ENCODE assay signal across 8 mouse cellular contexts in genomic region chr9:66350788-66351430, GRCm38 (mm10). TPM values are rescaled to one million over a fixed set of nuclear protein-coding genes. Genes with fewer than 3 reads are reported as not detected.
DNase-seq lines count a peak whose midpoint lies in the region; ATAC-seq lines count a peak whose summit lies in the region.

No protein-coding gene starts in this region.

- peak overlapping the region; percentile 75 for H3K4me3 ChIP-seq in neural tube, embryonic 11.5 days (ENCODE audit: low read depth, low read length)
- H3K4me3 ChIP-seq in midbrain, embryonic 12.5 days, result peak overlapping the region; percentile 97

- H3K9ac ChIP-seq in neural tube, embryonic 11.5 days (ENCODE audit: low read length), result peak overlapping the region; percentile 95
- H3K9ac ChIP-seq in midbrain, embryonic 12.5 days (replicated peaks), result peak overlapping the region; percentile 96

- H3K27ac ChIP-seq in neural tube, embryonic 11.5 days (ENCODE audit: low read depth, low read length), result peak overlapping the region; percentile 93
- H3K27ac ChIP-seq in midbrain, embryonic 12.5 days (replicated peaks), result peak overlapping the region; percentile 99

- 1% methylated on average over 32 of the region's 32 CpGs for WGBS in neural tube, embryonic 11.5 days
- under 1% methylated on average over 32 of the region's 32 CpGs for WGBS in midbrain, embryonic 12.5 days

- H3K27me3 ChIP-seq in neural tube, embryonic 11.5 days (ENCODE audit: control insufficient read depth, insufficient read depth, low read length), result no peaks in the 10 kb centered on the region
- H3K27me3 ChIP-seq in midbrain, embryonic 12.5 days, result no peaks in the 10 kb centered on the region

- no peak for DNase-seq in cerebellum, postnatal 4 days (ENCODE audit: low spot score in 2 of 2)
- DNase-seq in neural tube, embryonic 11.5 days (ENCODE audit: low spot score), result no peak
- DNase-seq in neural tube, embryonic 10.5 days (ENCODE audit: extremely low spot score, low spot score), result no peak
- DNase-seq in kidney, adult 9 months, result peak; percentile 16
- no peak for DNase-seq in ovary, postnatal 36 days (ENCODE audit: low spot score)

- peak overlapping the region; percentile 79 for H3K4me2 ChIP-seq in neural tube, embryonic 11.5 days (ENCODE audit: low read depth)
- peak overlapping the region; percentile 85 for H3K4me2 ChIP-seq in midbrain, embryonic 12.5 days (replicated peaks)

- no peaks in the 10 kb centered on the region for H3K36me3 ChIP-seq in neural tube, embryonic 11.5 days (ENCODE audit: control insufficient read depth, insufficient read depth, low read length)
- H3K36me3 ChIP-seq in midbrain, embryonic 12.5 days, result no peaks in the 10 kb centered on the region

- 0 out of 2 replicates have a peak, but pooled peaks have one; percentile 43 for ATAC-seq in cerebellum, adult (ENCODE audit: insufficient number of reproducible peaks, low FRiP score, low TSS enrichment)
- peak; percentile 75; the same call in 1 of the 2 replicates for ATAC-seq in neural tube, embryonic 11.5 days (ENCODE audit: insufficient read depth, low FRiP score, low TSS enrichment)
- peak; percentile 16; the same call in 1 of the 2 replicates for ATAC-seq in erythroid progenitor cell, adult 5-6 weeks (replicated peaks; ENCODE audit: low FRiP score, poor library complexity, severe bottlenecking)
- ATAC-seq in midbrain, embryonic 12.5 days (ENCODE audit: low FRiP score, low read depth), result peak; percentile 21

- 0 out of 2 replicates have a peak, but pooled peaks cover 8% of the 10 kb centered on the region for H3K4me1 ChIP-seq in neural tube, embryonic 11.5 days (ENCODE audit: control insufficient read depth, insufficient read depth, low read length)
- H3K4me1 ChIP-seq in midbrain, embryonic 12.5 days, result peaks cover 19% of the 10 kb centered on the region

- no peaks in the 10 kb centered on the region for H3K9me3 ChIP-seq in neural tube, embryonic 11.5 days (ENCODE audit: control insufficient read depth, low read length)
- H3K9me3 ChIP-seq in midbrain, embryonic 12.5 days, result no peaks in the 10 kb centered on the region

RNA-seq across cellular contexts. Expression of gene Herc1, which starts 0.7 kb away (rescaled TPM):
- 37.6 and 38.2 TPM in 2 replicates for polyA plus RNA-seq in neural tube, embryonic 11.5 days (2014; fragmentation: Nextera tagmentation; extraction: Ambion mirVana)
- 454 and 527 TPM in 2 replicates for total RNA-seq in erythroid progenitor cell, adult 5-6 weeks (2015; ENCODE audit: low replicate concordance)
- total RNA-seq in erythroid progenitor cell, adult 5-6 weeks (2017; ENCODE audit: low replicate concordance), result 839 and 902 TPM in 2 replicates
- polyA plus RNA-seq in midbrain, embryonic 12.5 days (2016; fragmentation: Nextera tagmentation; extraction: Ambion mirVana), result 49.4 and 53.9 TPM in 2 replicates

Comparison
In these comparisons a context has a peak if more than half of its experiments do, and no peak if none do; other contexts are left out.
1. ATAC-seq: peak in every context shown above with its lines; median percentile 75 in neural tube, embryonic 11.5 days; 43 in cerebellum, adult; 21 in midbrain, embryonic 12.5 days; 16 in erythroid progenitor cell, adult 5-6 weeks.